Mouse (Mus musculus) adrenal gland, adult (tissue): ENCODE results near the gene Arhgap18.
A peak's percentile ranks its signal among the peaks of the same experiment; 100 is the strongest.
"Not testable (repeated sequence)": the region's sequence is repeated elsewhere in the genome, so short reads cannot be mapped to it uniquely, and the experiment has no call there.

Source experiments
- DNase-seq, 2 experiments: peaks; one replicate each; pipeline ENCODE4 v3.0.0; 2022 to 2023; ENCODE audit warnings: low spot score in 1 of 2; ENCODE audit not compliant: inconsistent age in 2 of 2

Arhgap18 gene

GRCm38 (mm10) chr10:26895726-26896125 lies 142.5 kb downstream of the Arhgap18 start:
- DNase-seq = no peak

GRCm38 (mm10) chr10:26900426-26900825 lies 147.2 kb downstream of the Arhgap18 start:
- no peak for DNase-seq

GRCm38 (mm10) chr10:26903781-26904180 lies 150.6 kb downstream of the Arhgap18 start:
- DNase-seq = no peak

GRCm38 (mm10) chr10:26911176-26911575 lies 158.0 kb downstream of the Arhgap18 start:
- no peak for DNase-seq

GRCm38 (mm10) chr10:26912112-26912797 lies 159.0 kb downstream of the Arhgap18 start:
- DNase-seq = no peak

GRCm38 (mm10) chr10:26912807-26913206 lies 159.6 kb downstream of the Arhgap18 start:
- no peak for DNase-seq

GRCm38 (mm10) chr10:26919307-26919977 lies 166.2 kb downstream of the Arhgap18 start:
- peak; percentile 17 to 80 for DNase-seq

- DNase-seq = no peak
Measured at GRCm38 (mm10) chr10:26920383-26920979, 167.3 kb downstream of the Arhgap18 start.

GRCm38 (mm10) chr10:26936056-26936455 lies 182.8 kb downstream of the Arhgap18 start:
- not testable (repeated sequence) for DNase-seq

GRCm38 (mm10) chr10:26938464-26938863 lies 185.2 kb downstream of the Arhgap18 start:
- not testable (repeated sequence) for DNase-seq

- no peak for DNase-seq
Measured at GRCm38 (mm10) chr10:26939549-26939948, 186.3 kb downstream of the Arhgap18 start.

GRCm38 (mm10) chr10:26948331-26948730 lies 195.1 kb downstream of the Arhgap18 start:
- DNase-seq = no peak

- no peak for DNase-seq
Measured at GRCm38 (mm10) chr10:26949667-26950066, 196.4 kb downstream of the Arhgap18 start.

GRCm38 (mm10) chr10:26950448-26950847 lies 197.2 kb downstream of the Arhgap18 start:
- DNase-seq = no peak

- no peak for DNase-seq
Measured at GRCm38 (mm10) chr10:26958513-26958912, 205.3 kb downstream of the Arhgap18 start.
